Mouse (Mus musculus): ENCODE data around the gene Pfdn4.

DNA sequence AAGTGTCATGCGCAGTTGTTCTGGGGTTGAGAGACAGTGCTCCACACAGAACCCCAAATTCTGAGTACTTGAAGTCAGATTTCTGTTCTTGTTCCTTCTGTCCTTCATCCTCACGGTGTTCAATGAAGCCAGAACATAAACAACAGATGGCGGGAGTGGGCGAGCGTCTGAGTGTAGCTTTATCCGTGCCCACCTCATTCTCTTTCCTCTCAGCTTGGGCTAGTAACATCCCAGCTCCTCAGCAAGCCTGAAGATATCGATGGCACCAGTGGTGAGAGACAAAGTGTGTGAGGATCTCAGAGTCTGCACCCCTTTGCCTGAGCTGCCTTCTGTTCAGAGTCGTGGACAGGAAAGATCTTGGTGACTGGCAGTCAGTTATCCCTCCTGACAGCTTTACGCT is 43.0 kb downstream of the Pfdn4 start:
- TF ChIP-seq CTCF (IDR thresholded peaks at IDR 0.05; ENCODE audit: borderline replicate concordance, extremely low read depth, insufficient read depth, insufficient read length) (no peak), POLR2A (IDR thresholded peaks at IDR 0.05; ENCODE audit: borderline replicate concordance, extremely low read depth, insufficient read depth, insufficient read length, poor library complexity, severe bottlenecking) (no peak)
